Mouse (Mus musculus) heart, adult 2 months (tissue): ENCODE results near the gene Fbxo42.

Experiments
- CTCF ChIP-seq: fragments of 200-600 bp; IDR thresholded peaks from 2 replicates; pipeline ENCODE4 v1.8.1; 2022; ENCODE audit warnings: antibody characterized with exemption, mild to moderate bottlenecking, moderate library complexity
- POLR2A ChIP-seq: fragments of 200-500 bp; IDR thresholded peaks from 2 replicates; pipeline ENCODE4 v1.6.1; 2011; ENCODE audit warnings: mild to moderate bottlenecking, low read depth, low read length, control low read depth; ENCODE audit not compliant: insufficient read depth

DNA sequence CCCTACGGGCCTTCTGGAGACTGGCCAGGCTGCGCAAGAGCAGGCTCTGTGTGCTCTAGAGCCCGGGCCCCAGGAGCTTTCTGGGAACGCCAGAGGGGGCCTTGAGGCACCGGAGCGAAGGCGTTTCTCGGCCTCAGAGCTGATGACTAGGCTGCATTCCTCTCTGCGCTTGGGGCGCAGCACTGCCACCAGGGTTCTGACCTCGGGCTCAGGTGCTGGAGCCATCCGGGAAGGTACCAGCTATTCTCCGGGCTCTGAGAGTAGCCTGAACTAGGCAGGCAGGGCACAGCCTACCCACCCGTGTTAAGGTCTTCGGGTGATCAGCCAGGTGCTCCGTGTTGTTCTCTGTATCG, 99.3 kb downstream of the Fbxo42 start:
- TF ChIP-seq CTCF (no peak), POLR2A (no peak)
